Mouse (Mus musculus) embryonic fibroblast, embryonic 13.5 days (primary cell): ENCODE data around the gene Zfp622.

Experiments used
- CTCF ChIP-seq: IDR thresholded peaks from 2 replicates; pipeline ENCODE4 v1.5.1; 2011; ENCODE audit warnings: mild to moderate bottlenecking, control low read depth, low read length, moderate library complexity, borderline replicate concordance; ENCODE audit not compliant: insufficient read depth
- POLR2A ChIP-seq: IDR thresholded peaks from 2 replicates; pipeline ENCODE4 v1.6.1; 2011; ENCODE audit warnings: low read depth, mild to moderate bottlenecking, control low read depth, low read length, moderate library complexity

DNA sequence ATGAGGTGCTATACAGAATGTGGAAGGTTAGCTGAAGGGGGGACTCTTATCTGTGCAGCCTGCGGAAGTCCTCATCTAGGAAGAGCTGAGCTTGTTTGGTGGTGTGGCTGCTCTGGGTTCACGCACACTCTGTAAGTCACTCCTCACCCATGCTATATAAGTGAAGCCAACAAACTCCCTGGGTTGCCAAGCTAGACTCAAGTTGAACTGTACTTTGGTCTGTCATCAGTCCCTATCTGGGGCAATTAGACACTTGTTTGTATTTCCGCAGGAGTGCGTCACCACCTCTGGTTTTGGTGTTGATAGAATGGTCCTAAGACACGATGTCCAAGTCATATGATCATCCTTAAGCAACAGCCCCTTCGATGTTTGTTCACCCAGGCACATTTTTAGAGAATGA lies 8.4 kb upstream of the Zfp622 start:
- TF ChIP-seq POLR2A = no peak
- no peak for TF ChIP-seq CTCF
